8 mouse cellular contexts compared by ENCODE assay signal in genomic region chr1:131245926-131246325, GRCm38 (mm10). TPM values are rescaled to one million over a fixed set of nuclear protein-coding genes. Genes with fewer than 3 reads are reported as not detected.
DNase-seq lines count a peak whose midpoint lies in the region; ATAC-seq and TF ChIP-seq lines count a peak whose summit lies in the region.

No protein-coding gene starts in this region.

- peak overlapping the region; percentile 95 for H3K4me2 ChIP-seq in embryonic facial prominence, embryonic 13.5 days

- no peaks in the 10 kb centered on the region for H3K36me3 ChIP-seq in heart, adult 2 months (ENCODE audit: control insufficient read depth, insufficient read depth, low read length)
- H3K36me3 ChIP-seq in embryonic facial prominence, embryonic 13.5 days = no peaks in the 10 kb centered on the region
- no peaks in the 10 kb centered on the region for H3K36me3 ChIP-seq in hindbrain, embryonic 10.5 days

- peak; percentile 45 to 63 for DNase-seq in heart, adult 2 months
- DNase-seq in heart, adult 11 months = no peak
- peak; percentile 75 for DNase-seq in adrenal gland, postnatal 10 days
- peak; percentile 45 for DNase-seq in hindbrain, embryonic 10.5 days (ENCODE audit: low spot score)
- peak; percentile 60 to 68 for DNase-seq in layer of hippocampus, postnatal 10 days (ENCODE audit: low spot score in 2 of 2)
- DNase-seq in lung, postnatal 36 days = peak; percentile 73
- peak; percentile 59 for DNase-seq in right cerebral cortex, postnatal 4 days

- intact Hi-C loops in heart, adult 2 months (cut with DNase I) = loop anchor here (1.0 to 10.0 kb wide), 3 partner anchors 64 to 261 kb away; no protein-coding TSS in a partner anchor

- peak overlapping the region; percentile 70 for H3K4me3 ChIP-seq in heart, adult 2 months
- H3K4me3 ChIP-seq in embryonic facial prominence, embryonic 13.5 days = peak overlapping the region; percentile 54
- H3K4me3 ChIP-seq in hindbrain, embryonic 10.5 days = peak overlapping the region; percentile 70

- H3K27me3 ChIP-seq in heart, adult 2 months (ENCODE audit: control insufficient read depth, insufficient read depth, low read length) = no peaks in the 10 kb centered on the region; the same call in 1 of the 2 replicates
- peaks cover 71% of the 10 kb centered on the region for H3K27me3 ChIP-seq in embryonic facial prominence, embryonic 13.5 days
- peaks cover 81% of the 10 kb centered on the region for H3K27me3 ChIP-seq in hindbrain, embryonic 10.5 days (ENCODE audit: insufficient read depth, poor library complexity, severe bottlenecking)

- TF ChIP-seq POLR2A in heart, adult 2 months (IDR thresholded peaks at IDR 0.05; ENCODE audit: insufficient read depth, low read depth, low read length) = no peak

- TF ChIP-seq EP300 in heart, adult 2 months (IDR thresholded peaks at IDR 0.05; ENCODE audit: insufficient read depth, low read depth, low read length) = no peak

- H3K27ac ChIP-seq in heart, adult 2 months = no peak overlapping the region; the same call in 1 of the 2 replicates
- no peak overlapping the region for H3K27ac ChIP-seq in embryonic facial prominence, embryonic 13.5 days
- no peak overlapping the region for H3K27ac ChIP-seq in hindbrain, embryonic 10.5 days

- H3K9me3 ChIP-seq in embryonic facial prominence, embryonic 13.5 days = no peaks in the 10 kb centered on the region
- H3K9me3 ChIP-seq in hindbrain, embryonic 10.5 days = no peaks in the 10 kb centered on the region

- peaks cover 2% of the 10 kb centered on the region; the same call in 1 of the 2 replicates for H3K4me1 ChIP-seq in heart, adult 2 months (ENCODE audit: control insufficient read depth, insufficient read depth, low read length)
- peaks cover 24% of the 10 kb centered on the region for H3K4me1 ChIP-seq in embryonic facial prominence, embryonic 13.5 days
- peaks cover 23% of the 10 kb centered on the region for H3K4me1 ChIP-seq in hindbrain, embryonic 10.5 days (replicated peaks)

- WGBS in heart, adult 2 months = 9% methylated on average over 9 of the region's 9 CpGs
- 7% methylated on average over 9 of the region's 9 CpGs for WGBS in embryonic facial prominence, embryonic 13.5 days
- 6% methylated on average over 9 of the region's 9 CpGs for WGBS in hindbrain, embryonic 10.5 days

- H3K9ac ChIP-seq in heart, adult 2 months (ENCODE audit: low read depth, low read length) = no peak overlapping the region
- no peak overlapping the region for H3K9ac ChIP-seq in embryonic facial prominence, embryonic 13.5 days

- H3K79me2 ChIP-seq in heart, adult 2 months (replicated peaks; ENCODE audit: control insufficient read depth, insufficient read depth, low read length) = no peaks in the 10 kb centered on the region

- peak; percentile 61 for TF ChIP-seq CTCF in heart, adult 2 months (IDR thresholded peaks at IDR 0.05)

- no peak for ATAC-seq in embryonic facial prominence, embryonic 13.5 days (ENCODE audit: insufficient number of reproducible peaks, insufficient read depth, low FRiP score, low TSS enrichment, low read depth)

RNA-seq across cellular contexts. Expression of gene Rassf5, which starts 0.9 kb away (rescaled TPM):
- total RNA-seq in heart, adult 2 months (2021) = 1 to 10 TPM; 1.7 to 2.3 TPM
- 1.6 and 2.0 TPM in 2 replicates for polyA plus RNA-seq in heart, adult 2 months (2012; rRNA removed)
- total RNA-seq in adrenal gland, postnatal 10 days (2021) = 10 to 100 TPM; 10.6 to 10.8 TPM
- 1.7 and 1.8 TPM in 2 replicates for polyA plus RNA-seq in embryonic facial prominence, embryonic 13.5 days (2015; fragmentation: Nextera tagmentation; extraction: Ambion mirVana)
- 1.4 and 1.6 TPM in 2 replicates for polyA plus RNA-seq in hindbrain, embryonic 10.5 days (2016; fragmentation: Nextera tagmentation; extraction: Ambion mirVana)
- 10 to 100 TPM; 20.0 to 21.0 TPM for total RNA-seq in layer of hippocampus, postnatal 10 days (2021)

RNA-seq across cellular contexts. Expression of gene Ikbke, which starts 33.5 kb away (rescaled TPM):
- total RNA-seq in heart, adult 2 months (2021) = 1 to 10 TPM; 1.5 TPM
- polyA plus RNA-seq in heart, adult 2 months (2012; rRNA removed) = 3.4 and 4.7 TPM in 2 replicates
- 10 to 100 TPM in 1 of 2 experiments, 1 to 10 TPM in 1; 6.9 to 12.0 TPM for total RNA-seq in adrenal gland, postnatal 10 days (2021)
- 2.7 and 3.6 TPM in 2 replicates for polyA plus RNA-seq in embryonic facial prominence, embryonic 13.5 days (2015; fragmentation: Nextera tagmentation; extraction: Ambion mirVana)
- 1.0 and 1.5 TPM in 2 replicates for polyA plus RNA-seq in hindbrain, embryonic 10.5 days (2016; fragmentation: Nextera tagmentation; extraction: Ambion mirVana)
- 1 to 10 TPM; 2.5 to 3.6 TPM for total RNA-seq in layer of hippocampus, postnatal 10 days (2021)
